Mouse (Mus musculus): ENCODE measurements around the gene Apbb2.

GRCm38 (mm10) chr5:66619195-66619594 is 611 bp upstream of the Apbb2 start:
- no peak for TF ChIP-seq POLR2A (IDR thresholded peaks at IDR 0.05; ENCODE audit: borderline replicate concordance, extremely low read depth, insufficient read depth, insufficient read length, poor library complexity, severe bottlenecking)
- no peak for TF ChIP-seq CTCF (IDR thresholded peaks at IDR 0.05; ENCODE audit: borderline replicate concordance, extremely low read depth, insufficient read depth, insufficient read length)
